ENCODE assay signal across 25 mouse cellular contexts in genomic region chr12:119464940-119465245, GRCm38 (mm10).
A peak's percentile ranks its signal among the peaks of the same experiment; 100 is the strongest.
DNase-seq lines count a peak whose midpoint lies in the region; ATAC-seq and TF ChIP-seq lines count a peak whose summit lies in the region.
"Had no signal": no experiment of that assay in that cellular context is flagged by ENCODE, and none has a peak within 500 bp of the region (broad histone marks: within the 10 kb centered on the region; RNA-seq: fewer than 3 reads in every experiment).

No protein-coding gene starts in this region.

- no peak for TF ChIP-seq CTCF in left cerebral cortex, adult 2 months (IDR thresholded peaks at IDR 0.05)

- intact Hi-C loops in left cerebral cortex, adult 2 months (cut with DNase I) = no loop called here
- intact Hi-C loops in left cerebral cortex, postnatal 14 days (cut with DNase I) = no loop called here

- WGBS in forebrain, embryonic 13.5 days = 74% methylated on average over 1 of the region's 1 CpGs
- 70% methylated on average over 1 of the region's 1 CpGs for WGBS in forebrain, embryonic 15.5 days
- 71% methylated on average over 1 of the region's 1 CpGs for WGBS in midbrain, embryonic 13.5 days

- H3K4me3 ChIP-seq in left cerebral cortex, adult 2 months = no peak overlapping the region
- no peak overlapping the region for H3K4me3 ChIP-seq in forebrain, embryonic 13.5 days
- H3K4me3 ChIP-seq in forebrain, embryonic 15.5 days = no peak overlapping the region
- no peak overlapping the region for H3K4me3 ChIP-seq in midbrain, embryonic 13.5 days (replicated peaks)
- H3K4me3 ChIP-seq: heart, embryonic 10.5 days; heart, embryonic 15.5 days; layer of hippocampus, adult 2 months; liver, embryonic 12.5 days had no signal

- H3K4me2 ChIP-seq in forebrain, embryonic 13.5 days = no peak overlapping the region
- no peak overlapping the region for H3K4me2 ChIP-seq in forebrain, embryonic 15.5 days (replicated peaks)
- H3K4me2 ChIP-seq in midbrain, embryonic 13.5 days (replicated peaks) = no peak overlapping the region
- H3K4me2 ChIP-seq: heart, embryonic 15.5 days; liver, embryonic 12.5 days had no signal

- DNase-seq in left cerebral cortex, adult 2 months (ENCODE audit: extremely low spot score in 1 of 2, low spot score in 2 of 2) = no peak
- no peak for DNase-seq in left cerebral cortex, postnatal 14 days (ENCODE audit: low spot score in 2 of 2)
- no peak for DNase-seq in gastrocnemius, postnatal 10 days
- DNase-seq in frontal cortex, postnatal 25 days (ENCODE audit: low spot score in 2 of 2) = no peak
- DNase-seq in MN1 (ENCODE audit: low spot score) = no peak
- DNase-seq: adrenal gland, adult 8-10 months; B cell, adult 2 months; cerebellum, adult 11 months; cerebellum, adult 9-10 months; cerebellum, postnatal 36 days; gastrocnemius, postnatal 14 days; kidney, postnatal 14 days; left cerebral cortex, postnatal 4 days; liver, postnatal 0 days; lung, postnatal 36 days; spleen, adult 18-20 months; thymus, postnatal 14 days had no signal

- no peaks in the 10 kb centered on the region for H3K9me3 ChIP-seq in forebrain, embryonic 13.5 days (replicated peaks)
- no peaks in the 10 kb centered on the region for H3K9me3 ChIP-seq in forebrain, embryonic 15.5 days
- no peaks in the 10 kb centered on the region for H3K9me3 ChIP-seq in midbrain, embryonic 13.5 days
- H3K9me3 ChIP-seq: heart, embryonic 10.5 days; heart, embryonic 15.5 days; liver, embryonic 12.5 days had no signal

- H3K9ac ChIP-seq in forebrain, embryonic 13.5 days = no peak overlapping the region
- H3K9ac ChIP-seq in forebrain, embryonic 15.5 days (replicated peaks) = no peak overlapping the region
- no peak overlapping the region for H3K9ac ChIP-seq in midbrain, embryonic 13.5 days (replicated peaks)
- H3K9ac ChIP-seq: heart, embryonic 15.5 days; liver, embryonic 12.5 days; liver, postnatal 0 days had no signal

- H3K36me3 ChIP-seq in forebrain, embryonic 13.5 days (ENCODE audit: poor library complexity, severe bottlenecking) = no peaks in the 10 kb centered on the region
- no peaks in the 10 kb centered on the region for H3K36me3 ChIP-seq in forebrain, embryonic 15.5 days
- H3K36me3 ChIP-seq in midbrain, embryonic 13.5 days = no peaks in the 10 kb centered on the region
- H3K36me3 ChIP-seq: heart, embryonic 10.5 days; heart, embryonic 15.5 days; liver, embryonic 12.5 days had no signal

- peak overlapping the region; percentile 60; the same call in 1 of the 2 replicates for H3K27ac ChIP-seq in left cerebral cortex, adult 2 months
- H3K27ac ChIP-seq in forebrain, embryonic 13.5 days = no peak overlapping the region
- no peak overlapping the region for H3K27ac ChIP-seq in forebrain, embryonic 15.5 days (replicated peaks)
- no peak overlapping the region for H3K27ac ChIP-seq in midbrain, embryonic 13.5 days
- H3K27ac ChIP-seq: heart, embryonic 10.5 days; heart, embryonic 15.5 days; liver, embryonic 12.5 days had no signal

- no peaks in the 10 kb centered on the region for H3K27me3 ChIP-seq in forebrain, embryonic 13.5 days
- no peaks in the 10 kb centered on the region for H3K27me3 ChIP-seq in forebrain, embryonic 15.5 days
- H3K27me3 ChIP-seq in midbrain, embryonic 13.5 days = no peaks in the 10 kb centered on the region
- H3K27me3 ChIP-seq: heart, embryonic 15.5 days; liver, embryonic 12.5 days had no signal

- peaks cover 2% of the 10 kb centered on the region; the same call in 1 of the 2 replicates for H3K4me1 ChIP-seq in forebrain, embryonic 13.5 days
- H3K4me1 ChIP-seq in forebrain, embryonic 15.5 days = peaks cover 3% of the 10 kb centered on the region; the same call in 1 of the 2 replicates
- H3K4me1 ChIP-seq in midbrain, embryonic 13.5 days (replicated peaks) = 0 out of 2 replicates have a peak, but pooled peaks cover 2% of the 10 kb centered on the region
- H3K4me1 ChIP-seq: heart, embryonic 10.5 days; heart, embryonic 15.5 days; liver, embryonic 12.5 days had no signal

- 0 out of 2 replicates have a peak, but pooled peaks have one; percentile 16 for ATAC-seq in forebrain, embryonic 13.5 days
- ATAC-seq in forebrain, embryonic 15.5 days (replicated peaks) = peak; percentile 11; the same call in 1 of the 2 replicates
- peak; percentile 55; the same call in 1 of the 2 replicates for ATAC-seq in midbrain, embryonic 13.5 days
- ATAC-seq: intestine, embryonic 16.5 days; liver, embryonic 12.5 days; liver, postnatal 0 days had no signal
